9 mouse cellular contexts compared by ENCODE assay signal in the genomic region with DNA sequence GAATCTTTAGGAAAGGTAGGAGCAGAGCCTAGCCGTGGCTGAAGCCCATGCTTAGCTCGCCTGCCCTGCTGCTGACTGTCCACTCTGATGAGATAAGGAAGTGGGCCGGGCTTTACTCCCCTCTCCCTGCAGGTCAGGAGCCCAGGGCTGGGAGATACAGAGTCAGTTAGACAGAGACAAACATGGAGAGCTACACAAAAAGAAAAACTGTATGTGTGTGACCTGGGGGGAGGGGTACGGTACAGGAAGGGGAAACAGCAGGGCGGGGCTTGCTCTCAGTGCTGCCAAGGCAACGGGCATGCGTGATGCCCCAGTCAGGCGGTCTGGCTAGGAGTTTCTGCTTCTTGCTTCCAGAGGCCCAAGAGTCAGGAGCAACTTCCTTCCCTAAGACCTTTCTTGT. TPM values are rescaled to one million over a fixed set of nuclear protein-coding genes. Genes with fewer than 3 reads are reported as not detected.
DNase-seq lines count a peak whose midpoint lies in the region; ATAC-seq and TF ChIP-seq lines count a peak whose summit lies in the region.
"Had no signal": no experiment of that assay in that cellular context is flagged by ENCODE, and none has a peak within 500 bp of the region (broad histone marks: within the 10 kb centered on the region; RNA-seq: fewer than 3 reads in every experiment).

No protein-coding gene starts in this region.

- intact Hi-C loops in left cerebral cortex, adult 2 months (cut with DNase I), result no loop called here

- H3K4me2 ChIP-seq in kidney, embryonic 16.5 days (replicated peaks; ENCODE audit: low read depth, low read length), result no peak overlapping the region
- no peak overlapping the region for H3K4me2 ChIP-seq in forebrain, embryonic 12.5 days
- H3K4me2 ChIP-seq: limb, embryonic 13.5 days had no signal

- no peaks in the 10 kb centered on the region for H3K27me3 ChIP-seq in kidney, embryonic 16.5 days (ENCODE audit: insufficient read depth, low read length)
- H3K27me3 ChIP-seq in forebrain, embryonic 12.5 days, result no peaks in the 10 kb centered on the region
- H3K27me3 ChIP-seq: limb, embryonic 13.5 days had no signal

- H3K27ac ChIP-seq in left cerebral cortex, adult 2 months, result peak overlapping the region; percentile 59; the same call in 1 of the 2 replicates
- H3K27ac ChIP-seq in kidney, embryonic 16.5 days (ENCODE audit: low read length), result peak overlapping the region; percentile 85
- no peak overlapping the region for H3K27ac ChIP-seq in forebrain, embryonic 12.5 days
- H3K27ac ChIP-seq: limb, embryonic 13.5 days had no signal

- H3K4me3 ChIP-seq in left cerebral cortex, adult 2 months, result no peak overlapping the region
- no peak overlapping the region for H3K4me3 ChIP-seq in kidney, embryonic 16.5 days (ENCODE audit: low read length)
- H3K4me3 ChIP-seq in forebrain, embryonic 12.5 days (replicated peaks), result no peak overlapping the region
- H3K4me3 ChIP-seq: limb, embryonic 13.5 days had no signal

- peak; percentile 47 for ATAC-seq in kidney, embryonic 16.5 days (ENCODE audit: low FRiP score, low TSS enrichment)
- no peak for ATAC-seq in forebrain, embryonic 12.5 days (ENCODE audit: low FRiP score)
- no peak for ATAC-seq in erythroid progenitor cell, adult 5-6 weeks (replicated peaks; ENCODE audit: low FRiP score, poor library complexity, severe bottlenecking)

- TF ChIP-seq CTCF in left cerebral cortex, adult 2 months (IDR thresholded peaks at IDR 0.05), result no peak

- no peaks in the 10 kb centered on the region for H3K9me3 ChIP-seq in kidney, embryonic 16.5 days (ENCODE audit: low read length)
- H3K9me3 ChIP-seq in forebrain, embryonic 12.5 days, result no peaks in the 10 kb centered on the region
- H3K9me3 ChIP-seq: limb, embryonic 13.5 days had no signal

- peaks cover 31% of the 10 kb centered on the region for H3K36me3 ChIP-seq in kidney, embryonic 16.5 days (ENCODE audit: insufficient read depth, low read length)
- peaks cover 83% of the 10 kb centered on the region for H3K36me3 ChIP-seq in forebrain, embryonic 12.5 days (replicated peaks)

- WGBS in kidney, embryonic 16.5 days, result 47% methylated on average over 8 of the region's 8 CpGs
- WGBS in forebrain, embryonic 12.5 days, result 93% methylated on average over 8 of the region's 8 CpGs

- peaks cover 36% of the 10 kb centered on the region for H3K4me1 ChIP-seq in kidney, embryonic 16.5 days (ENCODE audit: insufficient read depth, low read length)
- H3K4me1 ChIP-seq in forebrain, embryonic 12.5 days, result no peaks in the 10 kb centered on the region
- H3K4me1 ChIP-seq: limb, embryonic 13.5 days had no signal

- no peak for DNase-seq in left cerebral cortex, adult 2 months (ENCODE audit: extremely low spot score in 1 of 2, low spot score in 2 of 2)
- DNase-seq in left cerebral cortex, adult 9 months (ENCODE audit: low spot score in 2 of 2), result no peak
- DNase-seq in heart, adult 18-20 months, result peak; percentile 62 to 80
- peak; percentile 75 to 81 for DNase-seq in lung, postnatal 4 days
- no peak for DNase-seq in gastrocnemius, adult 18-20 months (ENCODE audit: low spot score)

- H3K9ac ChIP-seq in kidney, embryonic 16.5 days (replicated peaks; ENCODE audit: low read length), result 0 out of 2 replicates have a peak overlapping the region, but pooled peaks have one; percentile 18
- H3K9ac ChIP-seq in forebrain, embryonic 12.5 days, result no peak overlapping the region
- H3K9ac ChIP-seq: limb, embryonic 13.5 days had no signal

RNA-seq across cellular contexts. Expression of a gene that starts 1.0 kb away (rescaled TPM):
- 10 to 100 TPM in 1 of 2 experiments, 1 to 10 TPM in 1; 9.2 to 11.3 TPM for total RNA-seq in left cerebral cortex, adult 2 months (2021)
- 10 to 100 TPM; 46.4 to 52.7 TPM for total RNA-seq in heart, adult 18-20 months (2021)
- 174 and 208 TPM in 2 replicates for polyA plus RNA-seq in kidney, embryonic 16.5 days (2015; fragmentation: Nextera tagmentation; extraction: Ambion mirVana)
- total RNA-seq in gastrocnemius, adult 18-20 months (2021), result 10 to 100 TPM; 15.5 to 30.3 TPM
- polyA plus RNA-seq in forebrain, embryonic 12.5 days (2016; fragmentation: Nextera tagmentation; extraction: Ambion mirVana), result 13.2 and 14.5 TPM in 2 replicates
- 6.5 TPM in 1 of 2 replicates, not detected in the other for total RNA-seq in erythroid progenitor cell, adult 5-6 weeks (2015; ENCODE audit: low replicate concordance)
- not detected in 2 replicates for total RNA-seq in erythroid progenitor cell, adult 5-6 weeks (2017; ENCODE audit: low replicate concordance)

RNA-seq across cellular contexts. Expression of a gene that starts 19.6 kb away (rescaled TPM):
- 10 to 100 TPM; 43.5 to 43.8 TPM for total RNA-seq in left cerebral cortex, adult 2 months (2021)
- 10 to 100 TPM; 44.4 to 49.4 TPM for total RNA-seq in heart, adult 18-20 months (2021)
- polyA plus RNA-seq in kidney, embryonic 16.5 days (2015; fragmentation: Nextera tagmentation; extraction: Ambion mirVana), result 53.2 and 55.9 TPM in 2 replicates
- total RNA-seq in gastrocnemius, adult 18-20 months (2021), result 10 to 100 TPM; 25.7 to 26.7 TPM
- 50.1 and 53.3 TPM in 2 replicates for polyA plus RNA-seq in forebrain, embryonic 12.5 days (2016; fragmentation: Nextera tagmentation; extraction: Ambion mirVana)
- 0.84 and 15.9 TPM in 2 replicates for total RNA-seq in erythroid progenitor cell, adult 5-6 weeks (2015; ENCODE audit: low replicate concordance)
- 8.0 and 20.9 TPM in 2 replicates for total RNA-seq in erythroid progenitor cell, adult 5-6 weeks (2017; ENCODE audit: low replicate concordance)

RNA-seq across cellular contexts. Expression of a gene that starts 52.7 kb away (rescaled TPM):
- total RNA-seq in left cerebral cortex, adult 2 months (2021), result 1 to 10 TPM; 6.8 to 7.7 TPM
- total RNA-seq in heart, adult 18-20 months (2021), result 10 to 100 TPM; 39.1 to 40.6 TPM
- polyA plus RNA-seq in kidney, embryonic 16.5 days (2015; fragmentation: Nextera tagmentation; extraction: Ambion mirVana), result 3.8 and 3.9 TPM in 2 replicates
- total RNA-seq in gastrocnemius, adult 18-20 months (2021), result 10 to 100 TPM; 25.9 to 30.8 TPM
- polyA plus RNA-seq in forebrain, embryonic 12.5 days (2016; fragmentation: Nextera tagmentation; extraction: Ambion mirVana), result 0.65 and 1.1 TPM in 2 replicates
- total RNA-seq in erythroid progenitor cell, adult 5-6 weeks (2015; ENCODE audit: low replicate concordance), result 0.84 TPM in 1 of 2 replicates, not detected in the other
- total RNA-seq in erythroid progenitor cell, adult 5-6 weeks (2017; ENCODE audit: low replicate concordance), result 0.39 and 1.2 TPM in 2 replicates

Comparison
In these comparisons a context has a peak if more than half of its experiments do, and no peak if none do; other contexts are left out.
1. DNase-seq: peak in heart, adult 18-20 months (2 of 2) and lung, postnatal 4 days (2 of 2); none in left cerebral cortex, adult 2 months (0 of 2), left cerebral cortex, adult 9 months (0 of 2) and gastrocnemius, adult 18-20 months (single experiment).